Mouse (Mus musculus): ENCODE measurements around the gene Cox19.

GRCm38 (mm10) chr5:139313536-139313935 is 37.7 kb downstream of the Cox19 start:
- TF ChIP-seq GATA1 (IDR thresholded peaks at IDR 0.05; ENCODE audit: low read length): no peak
- TF ChIP-seq TAL1 (IDR thresholded peaks at IDR 0.05; ENCODE audit: low read length): no peak
